Comparison of ENCODE assay signal across 9 mouse cellular contexts in genomic region chr5:146318051-146318450, GRCm38 (mm10).
A peak's percentile ranks its signal among the peaks of the same experiment; 100 is the strongest.
DNase-seq lines count a peak whose midpoint lies in the region; ATAC-seq and TF ChIP-seq lines count a peak whose summit lies in the region.
"Had no signal": no experiment of that assay in that cellular context is flagged by ENCODE, and none has a peak within 500 bp of the region (broad histone marks: within the 10 kb centered on the region; RNA-seq: fewer than 3 reads in every experiment).

No protein-coding gene starts in this region.

- H3K4me2 ChIP-seq in embryonic facial prominence, embryonic 14.5 days (ENCODE audit: low read depth, low read length) = no peak overlapping the region
- peak overlapping the region; percentile 29 for H3K4me2 ChIP-seq in liver, embryonic 14.5 days (ENCODE audit: low read depth)

- no peak for TF ChIP-seq EP300 in liver, embryonic 14.5 days (IDR thresholded peaks at IDR 0.05; ENCODE audit: low read depth)

- peak; percentile 17 for DNase-seq in kidney, adult 2 months
- no peak for DNase-seq in kidney, postnatal 25 days
- peak; percentile 53 for DNase-seq in embryonic facial prominence, embryonic 14.5 days (ENCODE audit: low spot score)
- peak; percentile 44 to 47 for DNase-seq in heart, postnatal 10 days
- DNase-seq in liver, embryonic 14.5 days (ENCODE audit: low read depth in 3 of 3, low spot score in 3 of 3) = no peak
- DNase-seq in cerebellum, postnatal 10 days = no peak
- no peak for DNase-seq in left cerebral cortex, postnatal 4 days
- DNase-seq in natural killer cell, adult 2 months (ENCODE audit: low spot score in 2 of 2) = no peak

- intact Hi-C loops in heart, postnatal 10 days (cut with DNase I) = no loop called here
- intact Hi-C loops in left cerebral cortex, postnatal 4 days (cut with DNase I) = no loop called here

- H3K36me3 ChIP-seq in kidney, adult 2 months (ENCODE audit: control insufficient read depth, insufficient read depth, low read length) = no peaks in the 10 kb centered on the region
- H3K36me3 ChIP-seq in embryonic facial prominence, embryonic 14.5 days (ENCODE audit: control insufficient read depth, insufficient read depth, low read length) = no peaks in the 10 kb centered on the region
- H3K36me3 ChIP-seq in liver, embryonic 14.5 days (replicated peaks; ENCODE audit: control insufficient read depth, insufficient read depth, low read depth) = no peaks in the 10 kb centered on the region

- H3K4me3 ChIP-seq in kidney, adult 2 months (ENCODE audit: insufficient read depth, low read depth, low read length) = no peak overlapping the region
- no peak overlapping the region for H3K4me3 ChIP-seq in embryonic facial prominence, embryonic 14.5 days (ENCODE audit: low read depth, low read length)
- H3K4me3 ChIP-seq in liver, embryonic 14.5 days (ENCODE audit: insufficient read depth in 1 of 2, low read depth in 2 of 2, low read length in 2 of 2) = no peak overlapping the region

- H3K27ac ChIP-seq in kidney, adult 2 months (ENCODE audit: insufficient read depth, low read depth, low read length) = peak overlapping the region; percentile 57; the same call in 1 of the 2 replicates
- no peak overlapping the region for H3K27ac ChIP-seq in embryonic facial prominence, embryonic 14.5 days (replicated peaks; ENCODE audit: low read depth, low read length)
- peak overlapping the region; percentile 97 for H3K27ac ChIP-seq in liver, embryonic 14.5 days

- no peak for ATAC-seq in embryonic facial prominence, embryonic 14.5 days (ENCODE audit: low read depth)
- no peak for ATAC-seq in liver, embryonic 14.5 days (ENCODE audit: insufficient read depth)
- ATAC-seq: forebrain, embryonic 16.5 days had no signal

- no peaks in the 10 kb centered on the region for H3K27me3 ChIP-seq in kidney, adult 2 months (replicated peaks; ENCODE audit: control insufficient read depth, insufficient read depth, low read length)
- no peaks in the 10 kb centered on the region for H3K27me3 ChIP-seq in embryonic facial prominence, embryonic 14.5 days (replicated peaks; ENCODE audit: control insufficient read depth, insufficient read depth, low read length)
- no peaks in the 10 kb centered on the region for H3K27me3 ChIP-seq in liver, embryonic 14.5 days (ENCODE audit: control insufficient read depth, insufficient read depth, low read length)

- no peaks in the 10 kb centered on the region; the same call in 1 of the 2 replicates for H3K4me1 ChIP-seq in kidney, adult 2 months (ENCODE audit: control insufficient read depth, insufficient read depth, low read length)
- peaks cover 17% of the 10 kb centered on the region; the same call in 1 of the 2 replicates for H3K4me1 ChIP-seq in embryonic facial prominence, embryonic 14.5 days (ENCODE audit: control insufficient read depth, insufficient read depth, low read length)
- peaks cover 77 to 83% of the 10 kb centered on the region in 2 experiments for H3K4me1 ChIP-seq in liver, embryonic 14.5 days (replicated peaks; ENCODE audit: control insufficient read depth in 2 of 2, insufficient read depth in 2 of 2, low read length in 1 of 2)

- TF ChIP-seq POLR2A in kidney, adult 2 months (IDR thresholded peaks at IDR 0.05; ENCODE audit: low read depth, low read length) = no peak

- WGBS in kidney, adult 2 months = 61% methylated on average over 5 of the region's 5 CpGs
- 40% methylated on average over 5 of the region's 5 CpGs for WGBS in embryonic facial prominence, embryonic 14.5 days
- 45% methylated on average over 5 of the region's 5 CpGs for WGBS in liver, embryonic 14.5 days (ENCODE audit: insufficient replicate concordance)

- no peaks in the 10 kb centered on the region for H3K9me3 ChIP-seq in embryonic facial prominence, embryonic 14.5 days (ENCODE audit: control insufficient read depth, low read length)
- no peaks in the 10 kb centered on the region for H3K9me3 ChIP-seq in liver, embryonic 14.5 days (ENCODE audit: control insufficient read depth, low read length)

- no peak for TF ChIP-seq CTCF in kidney, adult 2 months (conservative IDR thresholded peaks at IDR 0.05; ENCODE audit: insufficient read depth, insufficient read length, low read depth, low read length)
- TF ChIP-seq CTCF in liver, embryonic 14.5 days (IDR thresholded peaks at IDR 0.05; ENCODE audit: low read depth) = no peak

- no peak overlapping the region for H3K9ac ChIP-seq in embryonic facial prominence, embryonic 14.5 days (ENCODE audit: low read depth, low read length)
- peak overlapping the region; percentile 59 for H3K9ac ChIP-seq in liver, embryonic 14.5 days (replicated peaks)

Comparison
In these comparisons a context has a peak if more than half of its experiments do, and no peak if none do; other contexts are left out.
1. DNase-seq: peak in kidney, adult 2 months (single experiment), embryonic facial prominence, embryonic 14.5 days (single experiment) and heart, postnatal 10 days (2 of 2); none in kidney, postnatal 25 days (0 of 2), liver, embryonic 14.5 days (0 of 3), cerebellum, postnatal 10 days (0 of 2), left cerebral cortex, postnatal 4 days (single experiment) and natural killer cell, adult 2 months (0 of 2).